Mouse (Mus musculus) small intestine, adult 2 months (tissue): Measurements from ENCODE around the gene Thsd7a.

Experiments
- CTCF ChIP-seq: fragments of 200-500 bp; IDR thresholded peaks from 2 replicates; pipeline ENCODE4 v1.5.1; 2012; ENCODE audit warnings: low read depth, mild to moderate bottlenecking, control low read depth, inconsistent platforms, low read length, moderate library complexity, mixed read lengths; ENCODE audit not compliant: insufficient replicate concordance, insufficient read length; ENCODE audit errors: extremely low read depth
- POLR2A ChIP-seq: fragments of 200-500 bp; IDR thresholded peaks from 2 replicates; pipeline ENCODE4 v1.6.1; 2012; ENCODE audit warnings: low read depth, mild to moderate bottlenecking, control low read depth, inconsistent platforms, low read length, moderate library complexity

GRCm38 (mm10) chr6:12349105-12349759 is 400.0 kb downstream of the Thsd7a start:
- TF ChIP-seq CTCF (no peak), POLR2A (no peak)
